In genomic region chr1:166090306-166090705, GRCm38 (mm10) we compare ENCODE assay signal across 29 mouse cellular contexts. TPM values are rescaled to one million over a fixed set of nuclear protein-coding genes. Genes with fewer than 3 reads are reported as not detected.
"Had no signal": no experiment of that assay in that cellular context is flagged by ENCODE, and none has a peak within 500 bp of the region (broad histone marks: within the 10 kb centered on the region; RNA-seq: fewer than 3 reads in every experiment).

No protein-coding gene starts in this region.

- H3K9ac ChIP-seq: limb, embryonic 12.5 days; limb, embryonic 13.5 days; limb, embryonic 15.5 days; liver, embryonic 12.5 days; liver, embryonic 13.5 days; liver, embryonic 14.5 days; liver, embryonic 15.5 days; liver, postnatal 0 days; lung, embryonic 14.5 days; lung, embryonic 15.5 days; midbrain, embryonic 12.5 days; midbrain, embryonic 13.5 days; midbrain, embryonic 15.5 days; neural tube, embryonic 12.5 days had no signal

- H3K4me1 ChIP-seq: limb, embryonic 15.5 days; liver, embryonic 12.5 days; liver, embryonic 13.5 days; liver, embryonic 15.5 days; lung, embryonic 15.5 days; neural tube, embryonic 12.5 days had no signal

- H3K27ac ChIP-seq: limb, embryonic 13.5 days; limb, embryonic 15.5 days; liver, embryonic 12.5 days; liver, embryonic 13.5 days; liver, embryonic 14.5 days; liver, embryonic 15.5 days; lung, embryonic 15.5 days; macrophage; midbrain, embryonic 12.5 days; midbrain, embryonic 15.5 days; neural tube, embryonic 12.5 days had no signal

- ATAC-seq: liver, embryonic 12.5 days; liver, postnatal 0 days had no signal

- H3K36me3 ChIP-seq: limb, embryonic 10.5 days; limb, embryonic 12.5 days; limb, embryonic 13.5 days; limb, embryonic 15.5 days; liver, embryonic 12.5 days; liver, embryonic 13.5 days; liver, embryonic 15.5 days; lung, embryonic 15.5 days; midbrain, embryonic 10.5 days; midbrain, embryonic 12.5 days; midbrain, embryonic 13.5 days; midbrain, embryonic 15.5 days; neural tube, embryonic 12.5 days had no signal

- DNase-seq: left cerebral cortex, postnatal 4 days; liver; liver, embryonic 13.5 days; liver, postnatal 0 days; lung, adult 2 months; lung, postnatal 10 days; lung, postnatal 14 days; lung, postnatal 36 days; lung, postnatal 4 days had no signal

- H3K9me3 ChIP-seq: limb, embryonic 10.5 days; limb, embryonic 12.5 days; limb, embryonic 13.5 days; limb, embryonic 15.5 days; liver, embryonic 12.5 days; liver, embryonic 13.5 days; liver, embryonic 15.5 days; lung, embryonic 15.5 days; midbrain, embryonic 10.5 days; midbrain, embryonic 12.5 days; midbrain, embryonic 13.5 days; midbrain, embryonic 15.5 days; neural tube, embryonic 12.5 days had no signal

- H3K27me3 ChIP-seq: limb, embryonic 12.5 days; limb, embryonic 13.5 days; limb, embryonic 15.5 days; liver, embryonic 12.5 days; liver, embryonic 13.5 days; liver, embryonic 15.5 days; lung, embryonic 15.5 days; midbrain, embryonic 12.5 days; midbrain, embryonic 13.5 days; midbrain, embryonic 15.5 days; neural tube, embryonic 12.5 days had no signal

- H3K4me2 ChIP-seq: limb, embryonic 12.5 days; limb, embryonic 13.5 days; limb, embryonic 15.5 days; liver, embryonic 11.5 days; liver, embryonic 12.5 days; liver, embryonic 13.5 days; liver, embryonic 15.5 days; lung, embryonic 14.5 days; lung, embryonic 15.5 days; midbrain, embryonic 11.5 days; midbrain, embryonic 12.5 days; midbrain, embryonic 13.5 days; midbrain, embryonic 15.5 days; neural tube, embryonic 12.5 days had no signal

- H3K4me3 ChIP-seq: limb, embryonic 10.5 days; limb, embryonic 12.5 days; limb, embryonic 13.5 days; limb, embryonic 15.5 days; liver, embryonic 12.5 days; liver, embryonic 13.5 days; liver, embryonic 15.5 days; lung, embryonic 15.5 days; megakaryocyte, embryonic 14.5 days; midbrain, embryonic 10.5 days; midbrain, embryonic 12.5 days; midbrain, embryonic 13.5 days; midbrain, embryonic 15.5 days; neural tube, embryonic 12.5 days had no signal

RNA-seq across cellular contexts. Expression of gene Dusp27, which starts 37.4 kb away (rescaled TPM):
- polyA plus RNA-seq: liver, adult 2 months had no signal

RNA-seq across cellular contexts. Expression of gene Gpa33, which starts 39.7 kb away (rescaled TPM):
- polyA plus RNA-seq: liver, embryonic 11.5 days; liver, embryonic 12.5 days; liver, embryonic 13.5 days; liver, postnatal 0 days; lung, embryonic 14.5 days; lung, embryonic 15.5 days; macrophage; midbrain, embryonic 13.5 days; midbrain, embryonic 14.5 days; midbrain, embryonic 15.5 days had no signal
